Mouse (Mus musculus) heart, postnatal 14 days (tissue): ENCODE data around the gene Iqce. TPM values are rescaled to one million over a fixed set of nuclear protein-coding genes. Genes with fewer than 3 reads are reported as not detected.
"Not testable (repeated sequence)": the region's sequence is repeated elsewhere in the genome, so short reads cannot be mapped to it uniquely, and the experiment has no call there.

Experiments used
- DNase-seq, 2 experiments: peaks; one replicate each; pipeline ENCODE4 v3.0.0; 2021 to 2022
- intact Hi-C: fragments of 180-260 bp; cut with DNase I; formaldehyde crosslinking; loops from one replicate; pipeline ENCODE4 v1.15.1; 2025
- total RNA-seq, 2 experiments: library from RNA; stranded (reverse); gene quantifications; 2 replicates each; pipeline ENCODE4 v1.2.3; 2021

Gene Iqce
- total RNA-seq, 2 experiments from 2014 or later: 8.1 to 10.2 TPM

DNA sequence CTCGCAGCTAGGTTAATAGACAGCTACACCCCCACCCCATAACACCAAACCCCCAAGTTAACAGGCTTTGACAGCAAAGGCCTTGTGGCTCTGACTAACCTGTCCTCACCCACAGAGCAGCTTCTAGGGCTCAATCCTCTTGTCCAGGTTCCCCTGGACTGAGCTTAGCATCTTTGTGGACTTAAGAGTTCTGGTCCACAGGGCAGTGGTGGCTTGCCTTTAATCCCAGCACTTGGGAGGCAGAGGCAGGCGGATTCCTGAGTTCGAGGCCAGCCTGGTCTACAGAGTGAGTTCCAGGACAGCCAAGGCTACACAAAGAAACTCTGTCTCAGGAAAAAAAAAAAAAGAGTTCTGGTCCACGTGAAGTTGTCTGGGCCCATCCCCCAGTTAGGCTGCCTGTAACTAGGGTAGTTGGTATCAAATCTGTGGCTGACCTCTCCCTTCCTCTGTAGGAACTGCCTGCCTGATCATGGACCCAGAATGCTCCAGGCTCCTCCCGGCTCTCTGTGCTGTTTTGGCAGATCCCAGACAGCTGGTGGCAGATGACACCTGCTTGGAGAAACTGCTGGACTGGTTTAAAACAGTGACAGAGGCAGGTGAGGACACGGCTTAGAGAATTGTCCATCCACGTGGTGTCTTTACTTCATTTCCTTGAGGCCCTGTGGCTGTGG, 3.5 kb upstream of the Iqce start:
- intact Hi-C loops: loop anchor here (5.0 kb wide), 1 partner anchor 42 kb away; no protein-coding TSS in a partner anchor
- peak in 1 of 2 experiments; percentile 18 for DNase-seq

- intact Hi-C loops: loop anchor here (5.0 kb wide), 2 partner anchors 43 to 123 kb away; no protein-coding TSS in a partner anchor
Measured at GRCm38 (mm10) chr5:140704378-140705251, 2.4 kb upstream of the Iqce start, which contains the start of gene Brat1. Gene Brat1 (plus strand): TSS chr5:140705011.

GRCm38 (mm10) chr5:140703480-140704377, 1.6 kb upstream of the Iqce start:
- DNase-seq: no peak
- intact Hi-C loops: loop anchor here (5.0 kb wide), 1 partner anchor 124 kb away; no protein-coding TSS in a partner anchor

More at GRCm38 (mm10) chr5:140704378-140705251, 2.4 kb upstream of the Iqce start, which contains the start of gene Brat1:
- DNase-seq: peak; percentile 99 to 100

DNA sequence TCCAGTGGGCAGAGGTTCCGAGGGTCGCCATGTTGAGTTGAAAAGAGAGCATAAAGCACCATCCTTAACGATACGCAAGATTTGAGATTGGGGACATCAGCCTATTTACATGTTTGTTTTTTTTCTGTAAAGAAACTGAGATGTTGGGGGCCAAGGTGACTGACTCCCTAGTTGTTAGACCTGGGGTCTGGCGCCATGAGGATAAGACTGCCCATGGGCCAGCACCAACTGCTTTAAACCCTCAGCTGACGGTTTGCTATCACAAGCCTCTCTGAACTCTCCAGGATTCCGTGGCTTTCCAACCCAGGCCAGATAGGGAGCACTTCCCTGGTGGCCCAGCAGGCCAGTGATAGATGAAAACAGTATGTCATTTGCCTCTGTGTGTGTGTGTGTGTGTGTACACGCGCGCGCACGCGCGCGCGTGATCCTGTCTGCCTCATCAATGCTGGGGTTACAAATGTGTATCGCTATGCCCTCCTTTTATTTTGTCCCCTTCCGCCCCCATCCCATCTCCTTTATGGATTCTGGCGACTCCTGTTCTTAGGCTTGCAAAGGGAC, 519 bp upstream of the Iqce start:
- DNase-seq: peak in 1 of 2 experiments; percentile 9
- intact Hi-C loops: loop anchor here (5.0 kb wide), 1 partner anchor 125 kb away; no protein-coding TSS in a partner anchor

DNA sequence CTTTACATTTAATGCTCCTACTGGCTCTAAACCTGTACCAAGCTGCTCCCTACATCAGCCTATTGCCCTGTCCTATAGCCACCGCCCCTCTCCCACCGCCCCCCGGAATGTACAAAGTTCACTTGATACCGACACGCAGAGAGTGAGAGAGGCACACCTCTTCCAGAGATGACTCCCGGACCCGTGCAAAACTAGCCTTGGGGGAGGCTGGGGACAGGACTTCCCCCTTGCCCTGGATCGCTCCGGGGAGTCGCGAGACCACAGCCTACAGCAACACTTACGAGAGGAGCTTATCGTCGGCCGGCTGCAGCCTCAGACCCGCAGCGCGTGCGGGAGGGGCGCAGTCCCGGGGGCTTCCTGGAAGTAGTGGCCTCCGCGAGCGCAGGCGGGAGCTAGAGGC, 517 bp downstream of the Iqce start:
- intact Hi-C loops: loop anchor here (5.0 kb wide), 1 partner anchor 126 kb away; no protein-coding TSS in a partner anchor
- DNase-seq: no peak

DNA sequence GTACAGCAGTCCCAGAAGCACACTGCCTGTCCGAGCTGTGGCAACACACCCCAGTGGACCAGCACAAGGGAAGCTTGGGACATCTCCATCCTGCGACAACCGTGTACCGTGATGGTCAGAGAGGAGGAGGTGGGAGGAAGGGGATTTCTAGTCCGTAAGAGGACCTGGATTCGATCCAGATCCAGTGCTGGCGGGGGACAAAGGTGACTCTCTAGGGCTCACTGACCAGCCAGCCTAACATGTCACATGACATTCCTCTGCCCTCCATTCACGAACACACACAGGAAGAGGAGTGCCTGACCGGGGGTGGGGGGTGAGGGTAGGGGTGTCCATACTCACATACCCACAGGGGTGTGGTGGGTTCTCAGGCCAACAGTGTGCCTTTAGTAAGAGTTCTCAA, 2.4 kb downstream of the Iqce start:
- intact Hi-C loops: loop anchor here (5.0 kb wide), 1 partner anchor 128 kb away; no protein-coding TSS in a partner anchor
- no peak for DNase-seq

DNA sequence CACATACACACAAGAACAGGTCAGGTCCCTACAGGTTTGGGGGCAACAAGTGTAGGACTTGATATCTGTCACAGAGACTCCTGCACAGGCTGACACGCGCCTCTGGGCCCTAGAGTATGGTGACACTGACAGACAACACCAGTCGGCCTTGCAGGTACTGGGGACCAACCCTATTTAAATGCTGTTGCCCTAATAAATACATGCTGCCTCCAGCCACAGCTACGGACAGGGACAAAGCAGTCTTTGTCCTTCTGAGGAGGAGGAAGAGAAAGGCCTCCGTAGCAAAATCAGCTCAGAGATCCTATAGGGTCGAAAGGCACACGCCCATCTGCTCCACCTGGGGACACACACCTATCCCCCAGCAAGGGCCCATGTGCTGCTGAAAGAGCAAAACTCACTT, 6.2 kb downstream of the Iqce start:
- no peak for DNase-seq
- intact Hi-C loops: no loop called here

DNA sequence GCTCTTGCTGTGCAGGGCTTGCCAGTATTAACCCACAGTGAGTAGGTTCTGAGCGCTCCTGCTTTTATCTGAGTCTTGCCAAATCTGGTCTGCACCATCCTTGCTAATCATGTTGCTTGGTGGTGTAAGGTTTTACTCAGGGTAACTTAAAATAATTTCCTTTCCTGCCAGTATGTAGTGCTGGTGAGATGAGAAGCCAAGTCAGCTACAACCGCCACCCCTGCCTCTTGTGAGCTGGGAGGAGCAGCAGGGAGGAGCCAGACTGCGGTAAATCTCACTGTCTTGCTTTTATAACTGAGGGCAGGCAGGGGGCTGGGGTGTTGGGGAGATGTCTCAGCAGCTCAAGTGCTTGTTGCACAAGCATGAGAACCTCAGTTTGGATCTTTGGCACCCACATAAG, 13.7 kb downstream of the Iqce start:
- no peak for DNase-seq
- intact Hi-C loops: no loop called here

DNA sequence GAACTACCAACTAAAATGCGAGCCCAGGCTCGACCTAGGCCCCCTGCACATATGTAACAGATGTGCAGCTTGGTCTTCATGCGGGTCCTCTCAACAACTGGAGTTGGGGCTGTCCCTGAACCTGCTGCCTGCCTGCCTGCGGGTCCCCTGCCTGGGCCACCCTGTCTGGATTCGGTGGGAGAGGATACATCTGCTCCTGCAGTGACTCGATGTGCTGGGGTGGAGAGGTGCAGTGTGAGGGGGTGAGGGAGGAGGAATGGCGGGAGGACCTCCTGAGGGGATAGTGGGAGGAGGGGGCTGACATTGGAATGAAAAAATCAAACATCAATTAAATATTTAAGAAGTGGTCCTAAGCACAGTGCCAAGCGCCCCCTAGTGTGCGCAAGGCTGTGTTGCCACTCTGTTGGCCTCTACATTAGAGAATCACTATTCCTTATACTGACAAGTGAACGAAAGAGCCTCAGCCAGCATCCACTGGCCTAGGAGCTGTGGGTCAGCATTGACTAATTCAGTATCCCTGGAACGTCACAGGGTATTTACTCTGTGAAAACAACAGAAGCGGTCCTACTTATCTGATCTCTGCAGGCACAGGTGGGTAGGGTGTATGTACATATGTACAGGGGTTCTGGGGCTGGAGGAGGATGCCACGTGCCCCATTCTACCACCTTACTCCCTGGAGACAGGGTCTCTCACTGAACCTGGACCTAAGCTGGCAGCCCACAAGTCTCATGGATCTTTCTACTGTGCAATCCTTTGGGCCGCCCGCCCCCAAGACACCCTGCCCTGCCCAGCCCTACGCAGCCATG, 17.6 kb downstream of the Iqce start:
- DNase-seq: peak; percentile 50 to 61
- intact Hi-C loops: loop anchor here (5.0 kb wide), 1 partner anchor 142 kb away; no protein-coding TSS in a partner anchor

DNA sequence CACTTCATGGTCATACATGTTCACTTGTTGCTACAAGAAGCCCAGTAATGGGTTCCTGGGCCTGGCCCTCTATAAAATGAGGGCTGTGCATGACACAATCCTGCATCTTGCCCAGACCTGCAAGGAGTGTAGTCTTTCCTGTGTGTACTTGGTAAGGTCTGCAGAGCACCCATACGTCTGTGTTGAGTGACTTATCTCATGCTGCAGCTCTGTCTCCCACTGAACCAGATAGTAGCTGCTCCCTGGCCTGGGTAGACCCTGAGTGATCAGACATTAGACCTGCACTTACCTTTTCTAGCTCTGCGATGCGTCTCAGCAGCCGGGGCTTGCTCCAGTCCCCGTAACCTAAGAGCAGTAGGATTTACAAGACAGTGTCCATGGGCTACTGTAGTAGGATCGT, 20.1 kb downstream of the Iqce start:
- no peak for DNase-seq
- intact Hi-C loops: loop anchor here (5.0 kb wide), 1 partner anchor 140 kb away; no protein-coding TSS in a partner anchor

GRCm38 (mm10) chr5:140680950-140681349, 21.2 kb downstream of the Iqce start:
- intact Hi-C loops: loop anchor here (5.0 kb wide), 1 partner anchor 139 kb away; no protein-coding TSS in a partner anchor
- DNase-seq: no peak

DNA sequence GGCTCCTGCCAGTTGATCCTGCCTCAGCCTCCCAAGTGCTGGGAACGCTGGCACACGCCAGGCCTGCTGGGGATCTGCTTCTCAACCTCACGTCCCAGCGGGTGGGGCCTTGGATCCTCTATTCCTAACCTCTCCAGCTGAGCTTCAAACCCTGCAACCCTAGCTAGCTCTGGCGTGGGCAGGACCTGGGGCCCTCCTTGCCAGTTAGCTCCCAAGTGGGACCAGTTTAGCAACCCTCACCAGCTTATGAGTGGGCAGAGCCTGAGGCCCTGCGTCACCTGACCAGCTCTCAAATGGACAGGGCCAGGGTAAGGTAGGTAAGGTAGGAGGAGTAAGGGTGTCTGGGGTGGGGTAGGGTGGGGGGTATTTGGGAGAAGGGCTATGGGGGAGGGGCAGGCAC, 22.1 kb downstream of the Iqce start:
- no peak for DNase-seq

GRCm38 (mm10) chr5:140677137-140677536, 25.0 kb downstream of the Iqce start:
- no peak for DNase-seq
- intact Hi-C loops: no loop called here

More for the DNA sequence above, 22.1 kb downstream of the Iqce start:
- intact Hi-C loops: loop anchor here (5.0 kb wide), 1 partner anchor 138 kb away; no protein-coding TSS in a partner anchor

DNA sequence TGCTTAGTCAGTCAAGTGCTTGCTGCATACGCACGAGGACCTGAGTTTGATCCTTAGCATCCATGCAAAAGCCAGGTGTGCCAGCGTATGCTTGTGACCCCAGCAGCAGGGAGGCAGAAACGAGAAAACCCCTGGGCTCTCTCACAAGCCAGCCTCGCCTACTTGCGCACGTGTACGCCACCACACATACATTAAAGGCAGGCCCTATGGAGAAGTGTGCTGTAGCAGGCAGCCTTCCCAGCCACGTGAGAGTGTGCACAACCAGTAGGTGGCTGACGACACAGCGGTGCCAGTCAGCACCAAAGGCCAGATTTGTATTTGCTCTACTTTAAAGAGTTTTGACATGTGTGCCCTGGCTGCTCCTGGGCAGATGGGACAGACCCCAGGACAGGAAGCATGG, 26.5 kb downstream of the Iqce start:
- intact Hi-C loops: no loop called here
- DNase-seq: no peak

DNA sequence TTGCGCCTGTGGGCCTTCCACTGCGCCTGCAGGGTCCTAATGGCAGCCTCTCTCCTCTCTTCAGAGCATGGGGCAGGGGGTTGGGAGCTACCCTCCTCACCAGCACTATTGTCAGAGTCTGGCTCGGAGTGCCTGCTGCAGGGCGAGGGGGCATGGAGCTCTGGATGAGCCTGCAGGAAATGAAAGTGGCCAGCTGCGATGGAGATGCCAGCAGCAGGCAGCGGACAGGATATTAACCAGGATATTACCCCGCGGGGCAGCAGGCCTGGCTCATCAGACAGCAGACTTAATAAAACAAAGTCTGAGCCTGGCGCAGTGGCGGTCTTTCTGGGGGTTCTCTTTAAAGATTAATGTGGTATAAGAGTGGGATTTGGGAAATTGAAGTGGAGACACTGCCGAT, 27.1 kb downstream of the Iqce start:
- intact Hi-C loops: no loop called here

GRCm38 (mm10) chr5:140674036-140674435, 28.1 kb downstream of the Iqce start:
- DNase-seq: no peak
- intact Hi-C loops: no loop called here

More for the DNA sequence above, 27.1 kb downstream of the Iqce start:
- no peak for DNase-seq

DNA sequence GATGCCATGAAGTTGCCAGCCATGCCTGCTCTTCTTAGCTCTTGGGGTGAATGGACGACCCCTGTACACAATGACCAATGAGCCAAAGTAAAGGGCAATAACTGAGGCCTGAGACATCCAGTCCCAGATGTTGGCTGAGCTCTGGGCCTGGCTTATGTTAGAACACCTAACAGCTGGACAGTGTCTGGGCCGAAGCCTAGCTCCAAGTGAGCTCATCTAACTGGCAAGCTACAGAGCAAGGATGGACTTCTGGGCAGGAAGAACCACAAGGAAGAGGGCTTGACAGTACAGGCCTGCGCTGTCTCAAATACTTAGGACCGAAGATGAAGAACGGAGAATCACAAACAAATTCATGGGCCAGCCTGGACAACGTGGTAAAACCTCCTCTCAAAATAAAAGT, 29.6 kb downstream of the Iqce start:
- DNase-seq: peak; percentile 38 to 46
- intact Hi-C loops: not testable (repeated sequence)

DNA sequence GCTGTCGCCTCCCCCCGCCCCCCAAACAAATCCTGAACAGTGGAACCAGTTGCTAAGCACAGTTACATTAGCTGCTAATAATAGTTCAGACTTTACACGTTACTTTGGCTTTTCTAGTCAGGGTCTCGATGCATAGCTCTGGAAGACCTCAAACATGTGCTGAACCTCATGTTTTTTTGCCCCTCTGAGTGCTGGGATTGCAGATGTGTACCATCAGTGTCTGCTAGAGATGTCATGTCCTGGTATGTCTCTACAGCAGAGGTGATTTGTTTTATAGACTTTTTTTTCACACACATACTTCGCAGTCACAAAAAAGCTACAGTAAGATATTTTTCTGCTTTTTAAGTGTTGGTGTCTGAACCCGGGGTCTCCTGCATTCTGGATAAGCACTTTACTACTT, 30.1 kb downstream of the Iqce start:
- intact Hi-C loops: no loop called here
- no peak for DNase-seq
